Mouse (Mus musculus): Measurements from ENCODE around the gene Serhl. TPM values are rescaled to one million over a fixed set of nuclear protein-coding genes. Genes with fewer than 3 reads are reported as not detected.
"Not testable (repeated sequence)": the region's sequence is repeated elsewhere in the genome, so short reads cannot be mapped to it uniquely, and the experiment has no call there.

The Serhl gene
- polyA plus RNA-seq, 1 experiment from 2014 or later: 29.7 TPM

DNA sequence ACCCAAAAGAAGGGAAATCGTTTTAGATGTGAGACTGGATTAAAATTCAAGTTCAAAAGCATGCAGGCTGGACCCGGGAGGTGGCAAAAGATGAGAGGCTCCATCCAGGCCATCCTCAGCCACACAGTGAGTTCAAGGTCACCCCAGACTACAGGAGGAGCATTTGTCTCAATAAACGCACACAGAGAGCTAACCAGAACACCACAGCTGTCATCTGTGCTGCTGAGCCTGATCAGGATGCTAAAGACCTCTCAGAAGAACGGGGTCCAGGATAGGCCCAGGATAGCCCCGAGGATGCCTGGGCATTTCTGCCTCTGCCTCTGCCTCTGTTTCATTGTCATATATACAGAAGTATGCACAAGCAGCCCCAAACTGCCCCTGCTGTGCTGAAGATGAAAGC lies 33.7 kb upstream of the Serhl start:
- Histone ChIP-seq H3K36me3 (ENCODE audit: control insufficient read depth, insufficient read depth, low read length) (no peaks in the 10 kb centered on the region), H3K4me3 (ENCODE audit: low read depth, low read length) (no peak overlapping the region), H3K9me3 (replicated peaks; ENCODE audit: control insufficient read depth, low read length, poor library complexity, severe bottlenecking) (no peaks in the 10 kb centered on the region), H3K9ac (ENCODE audit: low read depth, low read length) (peak overlapping the region; percentile 16; the same call in 1 of the 2 replicates), H3K4me2 (ENCODE audit: low read length) (no peak overlapping the region), H3K27ac (ENCODE audit: low read length) (peak overlapping the region; percentile 95), H3K4me1 (ENCODE audit: control insufficient read depth, insufficient read depth, low read length) (peaks cover 36% of the 10 kb centered on the region), H3K27me3 (ENCODE audit: control insufficient read depth, insufficient read depth, low read depth, low read length) (no peaks in the 10 kb centered on the region)
- 34% methylated on average over 5 of the region's 5 CpGs for WGBS
- ATAC-seq: 0 out of 2 replicates have a peak, but pooled peaks have one; percentile 6

DNA sequence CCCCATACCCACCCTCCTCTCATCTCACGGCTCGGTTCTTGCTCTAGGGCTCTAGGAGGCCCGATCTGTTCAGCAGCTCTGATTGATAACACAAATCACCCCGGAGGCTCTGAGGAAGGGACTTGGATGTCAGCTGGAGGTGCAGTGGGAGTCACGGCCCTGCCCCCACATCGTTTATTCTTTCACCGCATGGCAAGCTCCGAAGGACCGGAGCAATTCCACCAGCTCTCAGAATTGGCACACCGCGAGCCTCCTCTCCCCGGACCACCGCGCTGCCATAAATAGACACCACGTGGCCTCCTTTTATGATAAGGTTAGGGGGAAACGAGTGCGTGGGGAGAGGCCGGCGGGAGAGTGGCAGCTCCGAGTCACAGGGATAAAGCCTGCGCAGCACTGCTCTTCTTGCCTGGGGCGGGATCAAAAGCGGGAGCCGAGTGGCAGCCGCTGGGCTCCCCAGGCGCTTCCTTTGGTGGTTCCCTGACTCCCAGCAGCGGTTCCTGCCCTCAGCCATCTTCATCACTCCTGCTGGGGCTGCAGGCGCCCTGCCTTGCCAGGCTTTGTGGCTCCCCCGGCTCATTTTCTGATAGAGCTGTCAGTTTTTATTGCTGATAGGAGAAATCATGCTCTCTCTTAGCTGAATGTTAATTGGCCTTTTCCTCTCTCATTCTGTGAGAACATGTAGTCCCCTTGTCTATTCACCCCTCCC lies 32.8 kb upstream of the Serhl start:
- Histone ChIP-seq H3K9me3 (replicated peaks; ENCODE audit: control insufficient read depth, low read length, poor library complexity, severe bottlenecking) (no peaks in the 10 kb centered on the region), H3K9ac (ENCODE audit: low read depth, low read length) (peak overlapping the region; percentile 68), H3K4me3 (ENCODE audit: low read depth, low read length) (peak overlapping the region; percentile 37), H3K4me1 (ENCODE audit: control insufficient read depth, insufficient read depth, low read length) (peaks cover 36% of the 10 kb centered on the region), H3K36me3 (ENCODE audit: control insufficient read depth, insufficient read depth, low read length) (no peaks in the 10 kb centered on the region), H3K27me3 (ENCODE audit: control insufficient read depth, insufficient read depth, low read depth, low read length) (no peaks in the 10 kb centered on the region), H3K27ac (ENCODE audit: low read length) (peak overlapping the region; percentile 95), H3K4me2 (ENCODE audit: low read length) (peak overlapping the region; percentile 72)
- ATAC-seq: peak; percentile 87
- WGBS: under 1% methylated on average over 29 of the region's 29 CpGs

- H3K36me3 ChIP-seq (ENCODE audit: control insufficient read depth, insufficient read depth, low read length): no peaks in the 10 kb centered on the region
- 69% methylated on average over 8 of the region's 8 CpGs for WGBS
- H3K4me1 ChIP-seq (ENCODE audit: control insufficient read depth, insufficient read depth, low read length): peaks cover 36% of the 10 kb centered on the region
- ATAC-seq: no peak
- H3K4me3 ChIP-seq (ENCODE audit: low read depth, low read length): no peak overlapping the region
- no peaks in the 10 kb centered on the region for H3K27me3 ChIP-seq (ENCODE audit: control insufficient read depth, insufficient read depth, low read depth, low read length)
- peak overlapping the region; percentile 95; the same call in 1 of the 2 replicates for H3K27ac ChIP-seq (ENCODE audit: low read length)
- peak overlapping the region; percentile 72; the same call in 1 of the 2 replicates for H3K4me2 ChIP-seq (ENCODE audit: low read length)
- no peak overlapping the region for H3K9ac ChIP-seq (ENCODE audit: low read depth, low read length)
- H3K9me3 ChIP-seq (replicated peaks; ENCODE audit: control insufficient read depth, low read length, poor library complexity, severe bottlenecking): no peaks in the 10 kb centered on the region
Observed at GRCm38 (mm10) chr15:83057533-83057932, 31.8 kb upstream of the Serhl start.

DNA sequence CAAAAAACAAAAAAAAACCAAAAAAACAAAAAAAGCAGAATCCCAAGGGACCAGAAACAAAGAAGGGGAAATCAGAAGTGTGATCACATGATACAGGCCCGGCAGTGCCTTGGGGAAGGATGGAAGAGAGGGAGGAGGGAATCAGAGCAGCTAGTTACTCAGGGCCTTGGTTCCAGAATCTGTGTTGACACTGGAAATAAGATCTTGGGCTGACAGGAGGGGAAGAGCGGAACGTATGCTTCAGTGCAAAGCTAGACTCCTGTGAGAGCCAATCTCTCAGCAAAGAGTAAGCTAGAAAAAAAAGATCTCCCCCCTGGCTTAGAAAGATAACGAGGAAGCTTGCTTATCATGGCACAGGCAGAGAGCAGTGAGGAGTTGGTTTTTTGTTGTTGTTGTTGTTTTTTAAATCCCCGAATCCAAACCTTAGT lies 30.1 kb upstream of the Serhl start:
- WGBS: 27% methylated on average over 5 of the region's 5 CpGs
- H3K9ac ChIP-seq (ENCODE audit: low read depth, low read length): no peak overlapping the region
- H3K36me3 ChIP-seq (ENCODE audit: control insufficient read depth, insufficient read depth, low read length): no peaks in the 10 kb centered on the region
- H3K9me3 ChIP-seq (replicated peaks; ENCODE audit: control insufficient read depth, low read length, poor library complexity, severe bottlenecking): no peaks in the 10 kb centered on the region
- no peak for ATAC-seq
- H3K4me3 ChIP-seq (ENCODE audit: low read depth, low read length): no peak overlapping the region
- H3K27me3 ChIP-seq (ENCODE audit: control insufficient read depth, insufficient read depth, low read depth, low read length): no peaks in the 10 kb centered on the region
- peak overlapping the region; percentile 25 for H3K27ac ChIP-seq (ENCODE audit: low read length)
- no peak overlapping the region for H3K4me2 ChIP-seq (ENCODE audit: low read length)
- peaks cover 36% of the 10 kb centered on the region for H3K4me1 ChIP-seq (ENCODE audit: control insufficient read depth, insufficient read depth, low read length)

GRCm38 (mm10) chr15:83061689-83062088 lies 27.6 kb upstream of the Serhl start:
- H3K9me3 ChIP-seq (replicated peaks; ENCODE audit: control insufficient read depth, low read length, poor library complexity, severe bottlenecking): no peaks in the 10 kb centered on the region
- no peak overlapping the region for H3K4me2 ChIP-seq (ENCODE audit: low read length)
- no peak overlapping the region for H3K9ac ChIP-seq (ENCODE audit: low read depth, low read length)
- ATAC-seq: no peak
- WGBS: 25% methylated on average over 5 of the region's 5 CpGs
- no peak overlapping the region for H3K27ac ChIP-seq (ENCODE audit: low read length)
- H3K27me3 ChIP-seq (ENCODE audit: control insufficient read depth, insufficient read depth, low read depth, low read length): no peaks in the 10 kb centered on the region
- no peak overlapping the region for H3K4me3 ChIP-seq (ENCODE audit: low read depth, low read length)
- H3K4me1 ChIP-seq (ENCODE audit: control insufficient read depth, insufficient read depth, low read length): peaks cover 23% of the 10 kb centered on the region
- H3K36me3 ChIP-seq (ENCODE audit: control insufficient read depth, insufficient read depth, low read length): no peaks in the 10 kb centered on the region

GRCm38 (mm10) chr15:83062582-83062981 lies 26.7 kb upstream of the Serhl start:
- 94% methylated on average over 2 of the region's 2 CpGs for WGBS
- H3K27me3 ChIP-seq (ENCODE audit: control insufficient read depth, insufficient read depth, low read depth, low read length); H3K4me3 ChIP-seq (ENCODE audit: low read depth, low read length); H3K36me3 ChIP-seq (ENCODE audit: control insufficient read depth, insufficient read depth, low read length); ATAC-seq; H3K27ac ChIP-seq (ENCODE audit: low read length); H3K9ac ChIP-seq (ENCODE audit: low read depth, low read length); H3K9me3 ChIP-seq (replicated peaks; ENCODE audit: control insufficient read depth, low read length, poor library complexity, severe bottlenecking); H3K4me2 ChIP-seq (ENCODE audit: low read length): not testable (repeated sequence)
- peaks cover 16% of the 10 kb centered on the region for H3K4me1 ChIP-seq (ENCODE audit: control insufficient read depth, insufficient read depth, low read length)

- Histone ChIP-seq H3K27me3 (ENCODE audit: control insufficient read depth, insufficient read depth, low read depth, low read length) (no peaks in the 10 kb centered on the region), H3K27ac (ENCODE audit: low read length) (no peak overlapping the region), H3K4me2 (ENCODE audit: low read length) (no peak overlapping the region), H3K9me3 (replicated peaks; ENCODE audit: control insufficient read depth, low read length, poor library complexity, severe bottlenecking) (no peaks in the 10 kb centered on the region), H3K9ac (ENCODE audit: low read depth, low read length) (no peak overlapping the region), H3K4me3 (ENCODE audit: low read depth, low read length) (no peak overlapping the region), H3K36me3 (ENCODE audit: control insufficient read depth, insufficient read depth, low read length) (no peaks in the 10 kb centered on the region), H3K4me1 (ENCODE audit: control insufficient read depth, insufficient read depth, low read length) (no peaks in the 10 kb centered on the region)
- ATAC-seq: no peak
- 70% methylated on average over 4 of the region's 4 CpGs for WGBS
Observed at GRCm38 (mm10) chr15:83065543-83065942, 23.8 kb upstream of the Serhl start.

DNA sequence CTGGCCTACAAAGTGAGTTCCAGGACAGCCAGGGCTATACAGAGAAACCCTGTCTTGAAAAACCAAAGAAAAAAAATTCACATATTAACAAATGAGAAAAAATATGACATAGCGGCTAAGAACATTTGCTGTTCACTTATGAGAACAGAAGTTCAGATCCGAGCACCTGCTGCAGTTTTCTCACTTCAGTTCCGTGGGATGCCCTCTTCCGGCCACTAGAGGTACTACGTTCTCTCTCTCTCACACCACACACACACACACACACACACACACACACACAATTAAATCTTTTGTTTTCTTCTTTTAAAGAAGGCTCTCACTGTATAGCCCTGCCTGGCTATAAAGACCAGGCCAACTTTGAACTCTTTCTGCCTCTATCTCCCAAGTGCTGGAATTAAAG lies 21.0 kb upstream of the Serhl start:
- Histone ChIP-seq H3K4me2 (ENCODE audit: low read length) (no peak overlapping the region), H3K36me3 (ENCODE audit: control insufficient read depth, insufficient read depth, low read length) (no peaks in the 10 kb centered on the region), H3K27ac (ENCODE audit: low read length) (no peak overlapping the region), H3K4me3 (ENCODE audit: low read depth, low read length) (no peak overlapping the region), H3K9me3 (replicated peaks; ENCODE audit: control insufficient read depth, low read length, poor library complexity, severe bottlenecking) (no peaks in the 10 kb centered on the region), H3K9ac (ENCODE audit: low read depth, low read length) (no peak overlapping the region), H3K27me3 (ENCODE audit: control insufficient read depth, insufficient read depth, low read depth, low read length) (no peaks in the 10 kb centered on the region), H3K4me1 (ENCODE audit: control insufficient read depth, insufficient read depth, low read length) (no peaks in the 10 kb centered on the region)
- WGBS: 97% methylated on average over 5 of the region's 5 CpGs
- ATAC-seq: no peak

DNA sequence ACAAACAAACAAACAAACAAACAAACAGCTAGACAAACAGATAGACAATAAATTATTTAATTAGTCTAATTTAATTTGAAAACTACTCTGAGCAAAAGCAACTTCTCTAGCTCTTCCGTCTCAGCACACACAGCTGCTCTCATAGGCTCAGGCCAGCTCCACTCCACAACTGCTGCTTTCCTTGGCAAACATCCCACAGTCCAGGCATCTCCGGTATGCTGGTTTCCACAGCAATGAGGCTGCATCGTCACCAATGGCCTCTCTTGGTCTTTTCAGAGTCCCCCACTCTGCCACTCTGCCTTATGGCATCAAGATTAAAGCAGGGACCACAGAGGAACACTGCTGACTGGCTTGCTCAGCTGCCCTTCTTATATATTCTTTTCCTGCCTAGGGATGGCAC lies 18.4 kb upstream of the Serhl start:
- Histone ChIP-seq H3K4me2 (ENCODE audit: low read length) (no peak overlapping the region), H3K27me3 (ENCODE audit: control insufficient read depth, insufficient read depth, low read depth, low read length) (no peaks in the 10 kb centered on the region), H3K9me3 (replicated peaks; ENCODE audit: control insufficient read depth, low read length, poor library complexity, severe bottlenecking) (no peaks in the 10 kb centered on the region), H3K9ac (ENCODE audit: low read depth, low read length) (no peak overlapping the region), H3K36me3 (ENCODE audit: control insufficient read depth, insufficient read depth, low read length) (no peaks in the 10 kb centered on the region), H3K4me1 (ENCODE audit: control insufficient read depth, insufficient read depth, low read length) (no peaks in the 10 kb centered on the region), H3K27ac (ENCODE audit: low read length) (no peak overlapping the region), H3K4me3 (ENCODE audit: low read depth, low read length) (no peak overlapping the region)
- no peak for ATAC-seq
- 56% methylated on average over 3 of the region's 3 CpGs for WGBS
